ENCODE assay signal across 33 mouse cellular contexts in the genomic region with DNA sequence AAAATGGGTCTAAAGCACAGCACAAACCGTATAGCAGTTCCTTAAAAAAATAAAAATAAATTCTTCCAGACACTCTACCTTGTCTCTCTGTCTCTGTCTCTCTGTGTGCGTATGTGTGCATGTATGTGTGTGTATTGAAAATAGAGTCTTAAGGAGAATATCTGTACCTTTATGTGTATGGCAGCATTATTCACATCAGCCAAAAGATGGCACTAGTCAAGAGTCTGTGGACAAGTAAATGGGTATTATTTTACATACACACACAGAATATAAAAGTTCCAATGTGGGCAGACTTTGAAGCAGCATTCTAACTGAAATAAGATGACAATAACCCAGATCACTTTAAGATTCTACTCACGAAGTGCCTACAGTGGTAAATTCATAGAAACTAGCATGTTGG.
A peak's percentile ranks its signal among the peaks of the same experiment; 100 is the strongest.
DNase-seq lines count a peak whose midpoint lies in the region; ATAC-seq and TF ChIP-seq lines count a peak whose summit lies in the region.
"Had no signal": no experiment of that assay in that cellular context is flagged by ENCODE, and none has a peak within 500 bp of the region (broad histone marks: within the 10 kb centered on the region; RNA-seq: fewer than 3 reads in every experiment).

No protein-coding gene starts in this region.

- ATAC-seq in forebrain, postnatal 0 days = no peak
- no peak for ATAC-seq in forebrain, embryonic 11.5 days (replicated peaks; ENCODE audit: low FRiP score)
- ATAC-seq in midbrain, postnatal 0 days (ENCODE audit: low FRiP score) = no peak
- ATAC-seq: activated CD4-positive, CD25-positive, alpha-beta regulatory T cell, adult 4 months; CD4-positive, CD25-positive, alpha-beta regulatory T cell, adult 4 months; inflammation-experienced regulatory T-cells, adult 6 months; midbrain, embryonic 16.5 days had no signal

- H3K27ac ChIP-seq in forebrain, postnatal 0 days (ENCODE audit: low read depth, low read length) = no peak overlapping the region
- no peak overlapping the region for H3K27ac ChIP-seq in forebrain, embryonic 11.5 days (ENCODE audit: low read depth, low read length)
- H3K27ac ChIP-seq in layer of hippocampus, adult 2 months = no peak overlapping the region
- no peak overlapping the region for H3K27ac ChIP-seq in midbrain, postnatal 0 days (ENCODE audit: low read depth, low read length)
- H3K27ac ChIP-seq in midbrain, embryonic 10.5 days (replicated peaks) = no peak overlapping the region
- H3K27ac ChIP-seq: forebrain, embryonic 12.5 days; hindbrain, embryonic 10.5 days; hindbrain, embryonic 15.5 days; limb, embryonic 12.5 days; liver, embryonic 13.5 days; neural tube, embryonic 12.5 days had no signal

- no peak overlapping the region for H3K4me3 ChIP-seq in forebrain, postnatal 0 days (ENCODE audit: low read depth, low read length)
- H3K4me3 ChIP-seq in forebrain, embryonic 11.5 days (ENCODE audit: low read depth, low read length) = no peak overlapping the region
- no peak overlapping the region; the same call in 1 of the 2 replicates for H3K4me3 ChIP-seq in layer of hippocampus, adult 2 months
- H3K4me3 ChIP-seq in midbrain, postnatal 0 days (ENCODE audit: low read depth, low read length) = no peak overlapping the region
- no peak overlapping the region for H3K4me3 ChIP-seq in midbrain, embryonic 10.5 days
- H3K4me3 ChIP-seq: erythroblast, embryonic 14.5 days; forebrain, embryonic 12.5 days; hindbrain, embryonic 10.5 days; hindbrain, embryonic 15.5 days; limb, embryonic 12.5 days; liver, embryonic 13.5 days; myocyte; neural tube, embryonic 12.5 days had no signal

- H3K4me1 ChIP-seq in forebrain, postnatal 0 days (ENCODE audit: insufficient read depth) = no peaks in the 10 kb centered on the region
- H3K4me1 ChIP-seq in forebrain, embryonic 11.5 days (replicated peaks; ENCODE audit: control insufficient read depth, insufficient read depth, low read length) = no peaks in the 10 kb centered on the region
- no peaks in the 10 kb centered on the region for H3K4me1 ChIP-seq in midbrain, postnatal 0 days (ENCODE audit: insufficient read depth, low read length)
- no peaks in the 10 kb centered on the region for H3K4me1 ChIP-seq in midbrain, embryonic 10.5 days
- H3K4me1 ChIP-seq: forebrain, embryonic 12.5 days; hindbrain, embryonic 10.5 days; hindbrain, embryonic 15.5 days; limb, embryonic 12.5 days; liver, embryonic 13.5 days; neural tube, embryonic 12.5 days had no signal

- WGBS in forebrain, postnatal 0 days = 80% methylated on average over 3 of the region's 3 CpGs
- 87% methylated on average over 3 of the region's 3 CpGs for WGBS in forebrain, embryonic 11.5 days
- WGBS in midbrain, postnatal 0 days = 84% methylated on average over 3 of the region's 3 CpGs
- WGBS in midbrain, embryonic 10.5 days = 91% methylated on average over 3 of the region's 3 CpGs

- no peak overlapping the region for H3K9ac ChIP-seq in forebrain, postnatal 0 days
- H3K9ac ChIP-seq in forebrain, embryonic 11.5 days (ENCODE audit: low read length) = no peak overlapping the region
- H3K9ac ChIP-seq in midbrain, postnatal 0 days (replicated peaks; ENCODE audit: low read length, poor library complexity, severe bottlenecking) = no peak overlapping the region
- H3K9ac ChIP-seq: forebrain, embryonic 12.5 days; hindbrain, embryonic 15.5 days; limb, embryonic 12.5 days; liver, embryonic 13.5 days; neural tube, embryonic 12.5 days had no signal

- no peaks in the 10 kb centered on the region for H3K36me3 ChIP-seq in forebrain, postnatal 0 days (ENCODE audit: insufficient read depth)
- H3K36me3 ChIP-seq in forebrain, embryonic 11.5 days (ENCODE audit: control insufficient read depth, insufficient read depth, low read length) = no peaks in the 10 kb centered on the region
- H3K36me3 ChIP-seq in midbrain, postnatal 0 days (ENCODE audit: insufficient read depth, low read length) = no peaks in the 10 kb centered on the region
- no peaks in the 10 kb centered on the region for H3K36me3 ChIP-seq in midbrain, embryonic 10.5 days
- H3K36me3 ChIP-seq: forebrain, embryonic 12.5 days; hindbrain, embryonic 10.5 days; hindbrain, embryonic 15.5 days; limb, embryonic 12.5 days; liver, embryonic 13.5 days; neural tube, embryonic 12.5 days had no signal

- H3K27me3 ChIP-seq in forebrain, postnatal 0 days (ENCODE audit: insufficient read depth, low read length) = no peaks in the 10 kb centered on the region
- H3K27me3 ChIP-seq in forebrain, embryonic 11.5 days (ENCODE audit: control insufficient read depth, insufficient read depth, low read length) = no peaks in the 10 kb centered on the region
- no peaks in the 10 kb centered on the region for H3K27me3 ChIP-seq in midbrain, postnatal 0 days (ENCODE audit: insufficient read depth, low read length)
- no peaks in the 10 kb centered on the region for H3K27me3 ChIP-seq in midbrain, embryonic 10.5 days (ENCODE audit: low read depth, poor library complexity, severe bottlenecking)
- H3K27me3 ChIP-seq: forebrain, embryonic 12.5 days; hindbrain, embryonic 15.5 days; liver, embryonic 13.5 days; neural tube, embryonic 12.5 days had no signal

- 0 out of 2 replicates have a peak, but pooled peaks have one; percentile 5 for TF ChIP-seq CTCF in forebrain, postnatal 0 days (IDR thresholded peaks at IDR 0.05; ENCODE audit: low read depth)
- TF ChIP-seq CTCF in layer of hippocampus, adult 2 months (conservative IDR thresholded peaks at IDR 0.05) = peak; percentile 57
- peak; percentile 12; the same call in 1 of the 2 replicates for TF ChIP-seq CTCF in midbrain, postnatal 0 days (IDR thresholded peaks at IDR 0.05)

- no peak overlapping the region for H3K4me2 ChIP-seq in forebrain, postnatal 0 days (ENCODE audit: low read depth)
- H3K4me2 ChIP-seq in forebrain, embryonic 11.5 days (ENCODE audit: low read depth, low read length, severe bottlenecking) = no peak overlapping the region
- no peak overlapping the region for H3K4me2 ChIP-seq in midbrain, postnatal 0 days (ENCODE audit: low read depth, low read length, poor library complexity, severe bottlenecking)
- H3K4me2 ChIP-seq: forebrain, embryonic 12.5 days; hindbrain, embryonic 15.5 days; limb, embryonic 12.5 days; liver, embryonic 13.5 days; midbrain, embryonic 11.5 days; neural tube, embryonic 12.5 days had no signal

- no peak for DNase-seq in forebrain, postnatal 0 days
- no peak for DNase-seq in forebrain, embryonic 11.5 days (ENCODE audit: low spot score)
- no peak for DNase-seq in layer of hippocampus, adult 2 months (ENCODE audit: low spot score in 2 of 2)
- DNase-seq in layer of hippocampus, postnatal 10 days (ENCODE audit: low spot score in 2 of 2) = no peak
- no peak for DNase-seq in midbrain, postnatal 0 days (ENCODE audit: low spot score)
- no peak for DNase-seq in midbrain, embryonic 10.5 days (ENCODE audit: low spot score)
- no peak for DNase-seq in gastrocnemius, adult 8-10 months (ENCODE audit: low spot score in 2 of 2)
- DNase-seq in layer of hippocampus, adult 18-20 months (ENCODE audit: low spot score in 2 of 2) = no peak
- DNase-seq: adrenal gland, adult 2 months; adrenal gland, postnatal 36 days; cerebellum, adult 2 months; cerebellum, postnatal 14 days; heart, postnatal 14 days; kidney, adult 2 months; kidney, postnatal 10 days; layer of hippocampus, postnatal 36 days; liver, embryonic 13.5 days; lung, adult 2 months; lung, postnatal 14 days; thymus, adult 2 months; thymus, postnatal 36 days had no signal

- no peaks in the 10 kb centered on the region for H3K9me3 ChIP-seq in forebrain, postnatal 0 days (ENCODE audit: low read length)
- H3K9me3 ChIP-seq in forebrain, embryonic 11.5 days (ENCODE audit: control insufficient read depth, low read length) = no peaks in the 10 kb centered on the region
- H3K9me3 ChIP-seq in midbrain, postnatal 0 days (ENCODE audit: low read length) = no peaks in the 10 kb centered on the region
- H3K9me3 ChIP-seq in midbrain, embryonic 10.5 days (replicated peaks) = no peaks in the 10 kb centered on the region
- H3K9me3 ChIP-seq: forebrain, embryonic 12.5 days; hindbrain, embryonic 10.5 days; hindbrain, embryonic 15.5 days; limb, embryonic 12.5 days; liver, embryonic 13.5 days; neural tube, embryonic 12.5 days had no signal

Comparison
In these comparisons a context has a peak if more than half of its experiments do, and no peak if none do; other contexts are left out.
1. CTCF ChIP-seq: peak in every context shown above with its lines; median percentile 57 in layer of hippocampus, adult 2 months; 12 in midbrain, postnatal 0 days; 5 in forebrain, postnatal 0 days.